Mouse (Mus musculus): ENCODE measurements around the gene Trpm7.

- no peak for TF ChIP-seq EP300 (IDR thresholded peaks at IDR 0.05; ENCODE audit: insufficient read depth, low read depth, low read length)
- TF ChIP-seq CTCF (IDR thresholded peaks at IDR 0.05), result no peak
These were observed 9.8 kb upstream of the Trpm7 start for GRCm38 (mm10) chr2:126885871-126886270.
